In genomic region chr17:45986915-45987314, GRCm38 (mm10) we compare ENCODE assay signal across 25 mouse cellular contexts. TPM values are rescaled to one million over a fixed set of nuclear protein-coding genes. Genes with fewer than 3 reads are reported as not detected.
DNase-seq lines count a peak whose midpoint lies in the region; ATAC-seq and TF ChIP-seq lines count a peak whose summit lies in the region.
"Had no signal": no experiment of that assay in that cellular context is flagged by ENCODE, and none has a peak within 500 bp of the region (broad histone marks: within the 10 kb centered on the region; RNA-seq: fewer than 3 reads in every experiment).

No protein-coding gene starts in this region.

- H3K9ac ChIP-seq in kidney, embryonic 14.5 days (ENCODE audit: low read depth, low read length), result no peak overlapping the region
- H3K9ac ChIP-seq in liver, postnatal 0 days (replicated peaks), result no peak overlapping the region
- no peak overlapping the region for H3K9ac ChIP-seq in liver, embryonic 12.5 days
- no peak overlapping the region for H3K9ac ChIP-seq in intestine, postnatal 0 days (ENCODE audit: low read depth, low read length)
- H3K9ac ChIP-seq: embryonic facial prominence, embryonic 13.5 days; forebrain, embryonic 12.5 days; heart, embryonic 13.5 days; hindbrain, embryonic 12.5 days; liver, embryonic 14.5 days; midbrain, embryonic 12.5 days; neural tube, embryonic 15.5 days had no signal

- no peaks in the 10 kb centered on the region for H3K36me3 ChIP-seq in kidney, adult 2 months (ENCODE audit: control insufficient read depth, insufficient read depth, low read length)
- no peaks in the 10 kb centered on the region for H3K36me3 ChIP-seq in kidney, embryonic 14.5 days (ENCODE audit: control insufficient read depth, insufficient read depth, low read length)
- no peaks in the 10 kb centered on the region for H3K36me3 ChIP-seq in liver, postnatal 0 days (replicated peaks; ENCODE audit: insufficient read depth, low read length)
- H3K36me3 ChIP-seq in liver, embryonic 12.5 days, result no peaks in the 10 kb centered on the region
- no peaks in the 10 kb centered on the region for H3K36me3 ChIP-seq in intestine, postnatal 0 days (ENCODE audit: control insufficient read depth, insufficient read depth)
- H3K36me3 ChIP-seq: embryonic facial prominence, embryonic 13.5 days; forebrain, embryonic 12.5 days; heart, embryonic 13.5 days; hindbrain, embryonic 12.5 days; midbrain, embryonic 12.5 days; neural tube, embryonic 15.5 days had no signal

- H3K27ac ChIP-seq in kidney, adult 2 months (ENCODE audit: insufficient read depth, low read depth, low read length), result no peak overlapping the region
- no peak overlapping the region for H3K27ac ChIP-seq in kidney, embryonic 14.5 days (ENCODE audit: low read depth, low read length)
- no peak overlapping the region for H3K27ac ChIP-seq in liver, postnatal 0 days (ENCODE audit: low read depth)
- H3K27ac ChIP-seq in liver, embryonic 12.5 days, result no peak overlapping the region
- H3K27ac ChIP-seq in intestine, postnatal 0 days (ENCODE audit: low read depth, low read length), result peak overlapping the region; percentile 89
- H3K27ac ChIP-seq in layer of hippocampus, adult 2 months, result no peak overlapping the region
- H3K27ac ChIP-seq: embryonic facial prominence, embryonic 13.5 days; forebrain, embryonic 12.5 days; heart, adult 2 months; heart, embryonic 13.5 days; hindbrain, embryonic 12.5 days; liver, embryonic 14.5 days; midbrain, embryonic 12.5 days; neural tube, embryonic 15.5 days had no signal

- no peak for TF ChIP-seq CTCF in kidney, adult 2 months (conservative IDR thresholded peaks at IDR 0.05; ENCODE audit: insufficient read depth, insufficient read length, low read depth, low read length)
- TF ChIP-seq CTCF in liver, postnatal 0 days (IDR thresholded peaks at IDR 0.05; ENCODE audit: low read depth), result no peak
- TF ChIP-seq CTCF in intestine, postnatal 0 days (IDR thresholded peaks at IDR 0.05; ENCODE audit: low read depth), result no peak
- TF ChIP-seq CTCF in layer of hippocampus, adult 2 months (conservative IDR thresholded peaks at IDR 0.05), result no peak

- no peak for TF ChIP-seq POLR2A in kidney, adult 2 months (IDR thresholded peaks at IDR 0.05; ENCODE audit: low read depth, low read length)

- 72% methylated on average over 3 of the region's 3 CpGs for WGBS in kidney, adult 2 months
- WGBS in kidney, embryonic 14.5 days, result 85% methylated on average over 3 of the region's 3 CpGs
- WGBS in liver, postnatal 0 days (ENCODE audit: insufficient replicate concordance), result 66% methylated on average over 3 of the region's 3 CpGs
- 60% methylated on average over 3 of the region's 3 CpGs for WGBS in liver, embryonic 12.5 days (ENCODE audit: insufficient replicate concordance)
- 58% methylated on average over 3 of the region's 3 CpGs for WGBS in intestine, postnatal 0 days

- peaks cover 7% of the 10 kb centered on the region for H3K9me3 ChIP-seq in kidney, embryonic 14.5 days (ENCODE audit: control insufficient read depth, low read length)
- no peaks in the 10 kb centered on the region for H3K9me3 ChIP-seq in liver, postnatal 0 days (ENCODE audit: low read length)
- no peaks in the 10 kb centered on the region; the same call in 1 of the 2 replicates for H3K9me3 ChIP-seq in liver, embryonic 12.5 days (replicated peaks)
- no peaks in the 10 kb centered on the region for H3K9me3 ChIP-seq in intestine, postnatal 0 days (ENCODE audit: control insufficient read depth)
- H3K9me3 ChIP-seq: heart, embryonic 13.5 days; hindbrain, embryonic 12.5 days; neural tube, embryonic 15.5 days had no signal

- TF ChIP-seq EP300 in liver, postnatal 0 days (IDR thresholded peaks at IDR 0.05; ENCODE audit: low read depth), result no peak

- H3K4me2 ChIP-seq in kidney, embryonic 14.5 days (replicated peaks; ENCODE audit: low read depth, low read length), result no peak overlapping the region
- no peak overlapping the region for H3K4me2 ChIP-seq in liver, postnatal 0 days (ENCODE audit: low read depth, low read length)
- no peak overlapping the region for H3K4me2 ChIP-seq in liver, embryonic 12.5 days
- no peak overlapping the region for H3K4me2 ChIP-seq in intestine, postnatal 0 days (replicated peaks; ENCODE audit: low read depth)
- H3K4me2 ChIP-seq: embryonic facial prominence, embryonic 13.5 days; forebrain, embryonic 12.5 days; heart, embryonic 13.5 days; hindbrain, embryonic 12.5 days; midbrain, embryonic 12.5 days; neural tube, embryonic 15.5 days had no signal

- H3K4me1 ChIP-seq in kidney, adult 2 months (ENCODE audit: control insufficient read depth, insufficient read depth, low read length), result 0 out of 2 replicates have a peak, but pooled peaks cover 7% of the 10 kb centered on the region
- H3K4me1 ChIP-seq in kidney, embryonic 14.5 days (ENCODE audit: control insufficient read depth, insufficient read depth, low read length), result no peaks in the 10 kb centered on the region
- peaks cover 5% of the 10 kb centered on the region for H3K4me1 ChIP-seq in liver, postnatal 0 days (ENCODE audit: insufficient read depth)
- H3K4me1 ChIP-seq in liver, embryonic 12.5 days, result no peaks in the 10 kb centered on the region
- H3K4me1 ChIP-seq in intestine, postnatal 0 days (replicated peaks; ENCODE audit: control insufficient read depth, insufficient read depth, low read length), result no peaks in the 10 kb centered on the region; the same call in 1 of the 2 replicates
- H3K4me1 ChIP-seq: embryonic facial prominence, embryonic 13.5 days; forebrain, embryonic 12.5 days; heart, embryonic 13.5 days; hindbrain, embryonic 12.5 days; midbrain, embryonic 12.5 days; neural tube, embryonic 15.5 days had no signal

- DNase-seq in kidney, adult 2 months, result peak; percentile 64
- DNase-seq in liver, postnatal 0 days, result no peak
- peak; percentile 79 for DNase-seq in yolk sac, embryonic 10.5 days (ENCODE audit: low spot score)
- DNase-seq in layer of hippocampus, adult 2 months (ENCODE audit: low spot score in 2 of 2), result no peak
- DNase-seq: adrenal gland, postnatal 14 days; cerebellum, adult 2 months; cerebellum, postnatal 36 days; embryo, embryonic 11 days; gastrocnemius, postnatal 36 days; heart, adult 2 months; layer of hippocampus, adult 9-11 months; lung, postnatal 14 days; thymus, postnatal 36 days had no signal

- no peak overlapping the region for H3K4me3 ChIP-seq in kidney, adult 2 months (ENCODE audit: insufficient read depth, low read depth, low read length)
- no peak overlapping the region for H3K4me3 ChIP-seq in kidney, embryonic 14.5 days (ENCODE audit: low read length)
- no peak overlapping the region for H3K4me3 ChIP-seq in liver, postnatal 0 days (ENCODE audit: low read depth, low read length)
- H3K4me3 ChIP-seq in liver, embryonic 12.5 days, result no peak overlapping the region
- no peak overlapping the region for H3K4me3 ChIP-seq in intestine, postnatal 0 days (ENCODE audit: low read depth, low read length)
- no peak overlapping the region for H3K4me3 ChIP-seq in layer of hippocampus, adult 2 months
- H3K4me3 ChIP-seq: embryonic facial prominence, embryonic 13.5 days; erythroblast, embryonic 14.5 days; forebrain, embryonic 12.5 days; heart, adult 2 months; heart, embryonic 13.5 days; hindbrain, embryonic 12.5 days; midbrain, embryonic 12.5 days; neural tube, embryonic 15.5 days had no signal

- no peaks in the 10 kb centered on the region for H3K27me3 ChIP-seq in kidney, adult 2 months (replicated peaks; ENCODE audit: control insufficient read depth, insufficient read depth, low read length)
- no peaks in the 10 kb centered on the region for H3K27me3 ChIP-seq in kidney, embryonic 14.5 days (ENCODE audit: control insufficient read depth, insufficient read depth, low read length)
- no peaks in the 10 kb centered on the region for H3K27me3 ChIP-seq in liver, postnatal 0 days (ENCODE audit: insufficient read depth, low read length)
- no peaks in the 10 kb centered on the region for H3K27me3 ChIP-seq in liver, embryonic 12.5 days (replicated peaks)
- H3K27me3 ChIP-seq in intestine, postnatal 0 days (replicated peaks; ENCODE audit: control insufficient read depth, insufficient read depth, low read length), result no peaks in the 10 kb centered on the region
- H3K27me3 ChIP-seq: embryonic facial prominence, embryonic 13.5 days; forebrain, embryonic 12.5 days; midbrain, embryonic 12.5 days; neural tube, embryonic 15.5 days had no signal

- ATAC-seq in kidney, embryonic 14.5 days (ENCODE audit: low FRiP score, low TSS enrichment), result no peak
- ATAC-seq in liver, postnatal 0 days, result peak; percentile 61
- ATAC-seq in liver, embryonic 12.5 days, result no peak
- peak; percentile 96 for ATAC-seq in intestine, postnatal 0 days
- ATAC-seq: CD4-positive, CD25-positive, alpha-beta regulatory T cell, adult 4 months had no signal

RNA-seq across cellular contexts. Expression of gene Vegfa, which starts 45.3 kb away (rescaled TPM):
- 336 and 398 TPM in 2 replicates for polyA plus RNA-seq in kidney, adult 2 months (2012; rRNA removed)
- polyA plus RNA-seq in kidney, embryonic 14.5 days (2014; fragmentation: Nextera tagmentation; extraction: Ambion mirVana), result 8.2 and 10.1 TPM in 2 replicates
- polyA plus RNA-seq in liver, postnatal 0 days (2015; fragmentation: Nextera tagmentation; extraction: Ambion mirVana), result 2.8 and 3.1 TPM in 2 replicates
- 3.0 and 3.2 TPM in 2 replicates for polyA plus RNA-seq in liver, embryonic 12.5 days (2016; fragmentation: Nextera tagmentation; extraction: Ambion mirVana)
- 5.9 and 8.2 TPM in 2 replicates for polyA plus RNA-seq in intestine, postnatal 0 days (2015; fragmentation: Nextera tagmentation; extraction: Ambion mirVana)
- total RNA-seq in layer of hippocampus, adult 2 months (2021), result 10 to 100 TPM; 76.3 to 77.9 TPM
- polyA plus RNA-seq: CD4-positive, CD25-positive, alpha-beta regulatory T cell, adult 4 months had no signal

Comparison
In these comparisons a context has a peak if more than half of its experiments do, and no peak if none do; other contexts are left out.
1. ATAC-seq: peak in liver, postnatal 0 days (single experiment) and intestine, postnatal 0 days (single experiment); none in kidney, embryonic 14.5 days (single experiment) and liver, embryonic 12.5 days (single experiment).
2. RNA of gene Vegfa, which starts 45.3 kb away (polyA plus RNA-seq): 336 to 398 TPM in kidney, adult 2 months; 8.2 to 10.1 TPM in kidney, embryonic 14.5 days, 5.9 to 8.2 TPM in intestine, postnatal 0 days, 3.0 to 3.2 TPM in liver, embryonic 12.5 days and 2.8 to 3.1 TPM in liver, postnatal 0 days; every median in the first group is over 10 times any median in the second.
3. DNase-seq: peak in kidney, adult 2 months (single experiment) and yolk sac, embryonic 10.5 days (single experiment); none in liver, postnatal 0 days (single experiment) and layer of hippocampus, adult 2 months (0 of 2).